Mouse (Mus musculus) CH12.LX (cell line): Measurements from ENCODE around the gene Foxp1.

ENCODE experiments used
- CTCF ChIP-seq, 2 experiments: IDR thresholded peaks in 1 of 2; conservative IDR thresholded peaks in 1 of 2; 2 replicates each; pipeline ENCODE4 v1.5.1; 2011 to 2012; ENCODE audit warnings: low read depth in 2 of 2, low read length in 2 of 2, improper control_type of control experiment in 1 of 2, inconsistent platforms in 1 of 2, mild to moderate bottlenecking in 1 of 2, moderate library complexity in 1 of 2
- MAX ChIP-seq: IDR thresholded peaks from 2 replicates; pipeline ENCODE4 v1.6.1; 2011; ENCODE audit warnings: low read length, improper control_type of control experiment
- NRF1 ChIP-seq: IDR thresholded peaks from 2 replicates; pipeline ENCODE4 v1.6.1; 2014; ENCODE audit warnings: low read depth, mild to moderate bottlenecking, inconsistent platforms, low read length, improper control_type of control experiment, moderate library complexity
- PAX5 ChIP-seq: IDR thresholded peaks from 2 replicates; pipeline ENCODE4 v1.6.1; 2012; ENCODE audit warnings: low read length, inconsistent platforms, mixed read lengths
- POLR2A ChIP-seq: IDR thresholded peaks from 2 replicates; pipeline ENCODE4 v1.6.1; 2011; ENCODE audit warnings: low read depth, mild to moderate bottlenecking, improper control_type of control experiment, low read length
- SIN3A ChIP-seq: IDR thresholded peaks from 2 replicates; pipeline ENCODE4 v1.6.1; 2012; ENCODE audit warnings: low read length, improper control_type of control experiment, inconsistent platforms
- USF1 ChIP-seq: IDR thresholded peaks from 2 replicates; pipeline ENCODE4 v1.6.1; 2014; ENCODE audit warnings: low read depth, mild to moderate bottlenecking, inconsistent platforms, low read length, improper control_type of control experiment

GRCm38 (mm10) chr6:98936377-98936776 is 586.1 kb downstream of the Foxp1 start:
- TF ChIP-seq POLR2A: no peak; the same call in 1 of the 2 replicates
- TF ChIP-seq SIN3A: no peak
- TF ChIP-seq CTCF (conservative IDR thresholded peaks at IDR 0.05 in 1 of 2, IDR thresholded peaks at IDR 0.05 in 1 of 2; ENCODE audit: low read depth in 2 of 2, low read length in 2 of 2): no peak
- no peak for TF ChIP-seq USF1
- TF ChIP-seq NRF1: no peak
- no peak for TF ChIP-seq PAX5
- TF ChIP-seq MAX: no peak
